ENCODE assay signal across 9 mouse cellular contexts in the genomic region with DNA sequence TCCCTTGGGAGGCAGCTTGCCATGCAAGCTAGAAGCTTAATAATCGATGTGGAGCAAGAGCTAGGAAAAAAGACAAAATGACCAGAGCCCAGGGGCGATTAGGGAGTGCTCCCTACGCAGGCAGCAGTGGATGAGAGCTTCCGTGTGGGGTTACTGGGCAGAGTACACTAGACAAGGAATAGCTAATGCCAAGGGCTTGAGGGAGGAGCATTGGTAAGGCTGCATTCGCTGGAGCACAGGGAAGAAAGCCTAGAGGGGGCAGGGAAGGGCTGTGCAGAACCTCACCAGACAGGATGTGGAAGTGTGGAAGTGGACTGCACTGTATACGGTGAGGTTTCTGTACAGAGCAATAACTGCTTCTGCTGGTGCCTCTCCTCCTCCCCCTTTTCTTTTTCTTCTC. TPM values are rescaled to one million over a fixed set of nuclear protein-coding genes. Genes with fewer than 3 reads are reported as not detected.
DNase-seq lines count a peak whose midpoint lies in the region; ATAC-seq lines count a peak whose summit lies in the region.
"Had no signal": no experiment of that assay in that cellular context is flagged by ENCODE, and none has a peak within 500 bp of the region (broad histone marks: within the 10 kb centered on the region; RNA-seq: fewer than 3 reads in every experiment).

No protein-coding gene starts in this region.

- no peak for ATAC-seq in kidney, embryonic 16.5 days (ENCODE audit: low FRiP score, low TSS enrichment)
- 0 out of 2 replicates have a peak, but pooled peaks have one; percentile 24 for ATAC-seq in forebrain, embryonic 11.5 days (replicated peaks; ENCODE audit: low FRiP score)
- peak; percentile 77 for ATAC-seq in lung, embryonic 16.5 days (ENCODE audit: low read depth)

- no peak overlapping the region for H3K9ac ChIP-seq in kidney, embryonic 16.5 days (replicated peaks; ENCODE audit: low read length)
- H3K9ac ChIP-seq in forebrain, embryonic 11.5 days (ENCODE audit: low read length) = no peak overlapping the region
- no peak overlapping the region for H3K9ac ChIP-seq in lung, embryonic 16.5 days (ENCODE audit: low read length)

- peaks cover 9% of the 10 kb centered on the region; the same call in 1 of the 2 replicates for H3K4me1 ChIP-seq in kidney, embryonic 16.5 days (ENCODE audit: insufficient read depth, low read length)
- H3K4me1 ChIP-seq in forebrain, embryonic 11.5 days (replicated peaks; ENCODE audit: control insufficient read depth, insufficient read depth, low read length) = 0 out of 2 replicates have a peak, but pooled peaks cover 2% of the 10 kb centered on the region
- H3K4me1 ChIP-seq in lung, embryonic 16.5 days (replicated peaks; ENCODE audit: control insufficient read depth, insufficient read depth, low read length) = peaks cover 5% of the 10 kb centered on the region

- no peak overlapping the region for H3K4me2 ChIP-seq in kidney, embryonic 16.5 days (replicated peaks; ENCODE audit: low read depth, low read length)
- no peak overlapping the region for H3K4me2 ChIP-seq in forebrain, embryonic 11.5 days (ENCODE audit: low read depth, low read length, severe bottlenecking)
- peak overlapping the region; percentile 19; the same call in 1 of the 2 replicates for H3K4me2 ChIP-seq in lung, embryonic 16.5 days (ENCODE audit: low read depth, low read length)

- H3K4me3 ChIP-seq in kidney, embryonic 16.5 days (ENCODE audit: low read length) = no peak overlapping the region
- H3K4me3 ChIP-seq in forebrain, embryonic 11.5 days (ENCODE audit: low read depth, low read length) = no peak overlapping the region
- no peak overlapping the region for H3K4me3 ChIP-seq in lung, embryonic 16.5 days (ENCODE audit: low read length)

- H3K36me3 ChIP-seq in kidney, embryonic 16.5 days (ENCODE audit: insufficient read depth, low read length) = peaks cover 1% of the 10 kb centered on the region; the same call in 1 of the 2 replicates
- no peaks in the 10 kb centered on the region for H3K36me3 ChIP-seq in forebrain, embryonic 11.5 days (ENCODE audit: control insufficient read depth, insufficient read depth, low read length)
- no peaks in the 10 kb centered on the region for H3K36me3 ChIP-seq in lung, embryonic 16.5 days (ENCODE audit: control insufficient read depth, insufficient read depth, low read length)
- H3K36me3 ChIP-seq: G1E had no signal

- no peaks in the 10 kb centered on the region for H3K27me3 ChIP-seq in kidney, embryonic 16.5 days (ENCODE audit: insufficient read depth, low read length)
- no peaks in the 10 kb centered on the region for H3K27me3 ChIP-seq in forebrain, embryonic 11.5 days (ENCODE audit: control insufficient read depth, insufficient read depth, low read length)
- no peaks in the 10 kb centered on the region for H3K27me3 ChIP-seq in lung, embryonic 16.5 days (ENCODE audit: control insufficient read depth, insufficient read depth, low read depth, low read length)

- 48% methylated on average over 6 of the region's 6 CpGs for WGBS in kidney, embryonic 16.5 days
- WGBS in forebrain, embryonic 11.5 days = 74% methylated on average over 6 of the region's 6 CpGs
- WGBS in lung, embryonic 16.5 days = 28% methylated on average over 6 of the region's 6 CpGs

- DNase-seq in kidney, adult 11 months = peak; percentile 38
- DNase-seq in 3T3-L1 (ENCODE audit: low read depth, low spot score) = peak; percentile 14
- DNase-seq in forebrain, embryonic 11.5 days (ENCODE audit: low spot score) = no peak
- no peak for DNase-seq in retina, embryonic 14.5 days (ENCODE audit: low spot score)
- DNase-seq in thymus, postnatal 0 days (ENCODE audit: low spot score) = no peak
- DNase-seq in cerebellum, adult 11-12 months = no peak

- H3K27ac ChIP-seq in kidney, embryonic 16.5 days (ENCODE audit: low read length) = no peak overlapping the region
- no peak overlapping the region for H3K27ac ChIP-seq in forebrain, embryonic 11.5 days (ENCODE audit: low read depth, low read length)
- peak overlapping the region; percentile 56; the same call in 1 of the 2 replicates for H3K27ac ChIP-seq in lung, embryonic 16.5 days (ENCODE audit: low read length)

- no peaks in the 10 kb centered on the region for H3K9me3 ChIP-seq in kidney, embryonic 16.5 days (ENCODE audit: low read length)
- no peaks in the 10 kb centered on the region for H3K9me3 ChIP-seq in forebrain, embryonic 11.5 days (ENCODE audit: control insufficient read depth, low read length)
- H3K9me3 ChIP-seq in lung, embryonic 16.5 days (ENCODE audit: control insufficient read depth, low read length) = no peaks in the 10 kb centered on the region
- H3K9me3 ChIP-seq: G1E had no signal

RNA-seq across cellular contexts. Expression of gene Sirpa, which starts 32.3 kb away (rescaled TPM):
- polyA plus RNA-seq in kidney, embryonic 16.5 days (2015; fragmentation: Nextera tagmentation; extraction: Ambion mirVana) = 29.0 and 29.8 TPM in 2 replicates
- 18.7 and 22.5 TPM in 2 replicates for polyA plus RNA-seq in forebrain, embryonic 11.5 days (2014; fragmentation: Nextera tagmentation; extraction: Ambion mirVana)
- polyA plus RNA-seq in lung, embryonic 16.5 days (2015; fragmentation: Nextera tagmentation; extraction: Ambion mirVana) = 20.3 and 20.5 TPM in 2 replicates
- polyA plus RNA-seq in thymus, postnatal 0 days (2015; fragmentation: Nextera tagmentation; extraction: Ambion mirVana) = 20.5 and 22.5 TPM in 2 replicates
- polyA plus RNA-seq: G1E had no signal

Comparison
In these comparisons a context has a peak if more than half of its experiments do, and no peak if none do; other contexts are left out.
1. DNase-seq: peak in kidney, adult 11 months (single experiment) and 3T3-L1 (single experiment); none in forebrain, embryonic 11.5 days (single experiment), retina, embryonic 14.5 days (single experiment), thymus, postnatal 0 days (single experiment) and cerebellum, adult 11-12 months (single experiment).